Mouse (Mus musculus) adipocyte (in vitro differentiated cells): ENCODE measurements around the gene Sim2.

Source experiments
- DNase-seq: peaks from one replicate; pipeline ENCODE4 v3.0.0-alpha.2; 2016; ENCODE audit warnings: low spot score

Gene Sim2

GRCm38 (mm10) chr16:94096479-94096878 is 11.7 kb downstream of the Sim2 start:
- DNase-seq, result no peak

GRCm38 (mm10) chr16:94097724-94098455 is 13.2 kb downstream of the Sim2 start:
- peak; percentile 21 for DNase-seq

GRCm38 (mm10) chr16:94113160-94113559 is 28.4 kb downstream of the Sim2 start:
- DNase-seq, result no peak

- no peak for DNase-seq
These were observed 30.0 kb downstream of the Sim2 start for GRCm38 (mm10) chr16:94114693-94115092.

GRCm38 (mm10) chr16:94117333-94117732 is 32.6 kb downstream of the Sim2 start:
- no peak for DNase-seq

- DNase-seq, result no peak
These were observed 33.7 kb downstream of the Sim2 start for GRCm38 (mm10) chr16:94118394-94118793.

GRCm38 (mm10) chr16:94122347-94122746 is 37.6 kb downstream of the Sim2 start:
- no peak for DNase-seq

- DNase-seq, result peak; percentile 15
These were observed 38.5 kb downstream of the Sim2 start for GRCm38 (mm10) chr16:94123247-94123646.

- no peak for DNase-seq
These were observed 40.6 kb downstream of the Sim2 start for GRCm38 (mm10) chr16:94125172-94125981.

GRCm38 (mm10) chr16:94126200-94126599 is 41.5 kb downstream of the Sim2 start:
- DNase-seq, result no peak

- no peak for DNase-seq
These were observed 43.6 kb downstream of the Sim2 start for GRCm38 (mm10) chr16:94128236-94128835.

- no peak for DNase-seq
These were observed 49.5 kb downstream of the Sim2 start for GRCm38 (mm10) chr16:94134218-94134617.

GRCm38 (mm10) chr16:94140746-94141145 is 56.0 kb downstream of the Sim2 start:
- DNase-seq, result no peak

- DNase-seq, result no peak
These were observed 58.6 kb downstream of the Sim2 start for GRCm38 (mm10) chr16:94143325-94143724.

- no peak for DNase-seq
These were observed 63.4 kb downstream of the Sim2 start for GRCm38 (mm10) chr16:94148139-94148538.

- DNase-seq, result no peak
These were observed 65.7 kb downstream of the Sim2 start for GRCm38 (mm10) chr16:94150125-94151103.

- DNase-seq, result peak; percentile 59
These were observed 70.4 kb downstream of the Sim2 start for GRCm38 (mm10) chr16:94155041-94155653.

GRCm38 (mm10) chr16:94157819-94158218 is 73.1 kb downstream of the Sim2 start:
- DNase-seq, result peak; percentile 51

- DNase-seq, result no peak
These were observed 77.3 kb downstream of the Sim2 start for GRCm38 (mm10) chr16:94162000-94162399.

- DNase-seq, result no peak
These were observed 78.3 kb downstream of the Sim2 start for GRCm38 (mm10) chr16:94163051-94163450.

GRCm38 (mm10) chr16:94164236-94164635 is 79.5 kb downstream of the Sim2 start:
- DNase-seq, result no peak
